9 mouse cellular contexts compared by ENCODE assay signal in genomic region chr5:105787577-105787976, GRCm38 (mm10).
DNase-seq lines count a peak whose midpoint lies in the region; ATAC-seq lines count a peak whose summit lies in the region.
"Had no signal": no experiment of that assay in that cellular context is flagged by ENCODE, and none has a peak within 500 bp of the region (broad histone marks: within the 10 kb centered on the region; RNA-seq: fewer than 3 reads in every experiment).

No protein-coding gene starts in this region.

- H3K4me3 ChIP-seq in heart, embryonic 16.5 days (ENCODE audit: low read length), result no peak overlapping the region
- H3K4me3 ChIP-seq in embryonic facial prominence, embryonic 15.5 days (replicated peaks), result no peak overlapping the region
- H3K4me3 ChIP-seq: neural tube, embryonic 12.5 days had no signal

- DNase-seq in heart, postnatal 4 days, result no peak
- peak; percentile 24 for DNase-seq in Muller cell, postnatal 12 days (ENCODE audit: inconsistent ontology term)
- peak; percentile 67 for DNase-seq in lung, postnatal 10 days
- no peak for DNase-seq in cerebellum, adult 8-10 months
- DNase-seq in testis, postnatal 10 days (ENCODE audit: low spot score), result no peak
- DNase-seq: adrenal gland, adult 2 months had no signal

- no peak overlapping the region for H3K9ac ChIP-seq in heart, embryonic 16.5 days (ENCODE audit: low read length)
- H3K9ac ChIP-seq in embryonic facial prominence, embryonic 15.5 days, result no peak overlapping the region
- H3K9ac ChIP-seq: neural tube, embryonic 12.5 days had no signal

- ATAC-seq in heart, embryonic 16.5 days (replicated peaks; ENCODE audit: extremely low read depth, insufficient read depth, low FRiP score), result no peak
- no peak for ATAC-seq in embryonic facial prominence, embryonic 15.5 days (ENCODE audit: insufficient number of reproducible peaks, low FRiP score, low TSS enrichment, low read depth)

- H3K36me3 ChIP-seq in heart, embryonic 16.5 days (ENCODE audit: control insufficient read depth, insufficient read depth), result no peaks in the 10 kb centered on the region
- no peaks in the 10 kb centered on the region for H3K36me3 ChIP-seq in embryonic facial prominence, embryonic 15.5 days
- H3K36me3 ChIP-seq: neural tube, embryonic 12.5 days had no signal

- H3K4me1 ChIP-seq in heart, embryonic 16.5 days (ENCODE audit: control insufficient read depth, insufficient read depth, low read length), result peaks cover 29% of the 10 kb centered on the region
- peaks cover 35% of the 10 kb centered on the region for H3K4me1 ChIP-seq in embryonic facial prominence, embryonic 15.5 days

- 59% methylated on average over 10 of the region's 10 CpGs for WGBS in heart, embryonic 16.5 days
- WGBS in embryonic facial prominence, embryonic 15.5 days, result 19% methylated on average over 10 of the region's 10 CpGs

- no peaks in the 10 kb centered on the region for H3K27me3 ChIP-seq in heart, embryonic 16.5 days (ENCODE audit: control insufficient read depth, insufficient read depth, low read length)
- no peaks in the 10 kb centered on the region for H3K27me3 ChIP-seq in embryonic facial prominence, embryonic 15.5 days
- H3K27me3 ChIP-seq: neural tube, embryonic 12.5 days had no signal

- H3K9me3 ChIP-seq in heart, embryonic 16.5 days (replicated peaks; ENCODE audit: control insufficient read depth, low read length), result no peaks in the 10 kb centered on the region
- H3K9me3 ChIP-seq in embryonic facial prominence, embryonic 15.5 days (replicated peaks), result no peaks in the 10 kb centered on the region
- H3K9me3 ChIP-seq: neural tube, embryonic 12.5 days had no signal

- peak overlapping the region; percentile 21; the same call in 1 of the 2 replicates for H3K27ac ChIP-seq in heart, embryonic 16.5 days (ENCODE audit: low read length)
- peak overlapping the region; percentile 40 for H3K27ac ChIP-seq in embryonic facial prominence, embryonic 15.5 days (replicated peaks)
- H3K27ac ChIP-seq: neural tube, embryonic 12.5 days had no signal

- H3K4me2 ChIP-seq in heart, embryonic 16.5 days (ENCODE audit: low read depth, low read length), result no peak overlapping the region
- no peak overlapping the region for H3K4me2 ChIP-seq in embryonic facial prominence, embryonic 15.5 days (replicated peaks)
- H3K4me2 ChIP-seq: neural tube, embryonic 12.5 days had no signal

Comparison
In these comparisons a context has a peak if more than half of its experiments do, and no peak if none do; other contexts are left out.
1. DNase-seq: peak in Muller cell, postnatal 12 days (single experiment) and lung, postnatal 10 days (single experiment); none in heart, postnatal 4 days (single experiment), cerebellum, adult 8-10 months (single experiment) and testis, postnatal 10 days (single experiment).